In the genomic region with DNA sequence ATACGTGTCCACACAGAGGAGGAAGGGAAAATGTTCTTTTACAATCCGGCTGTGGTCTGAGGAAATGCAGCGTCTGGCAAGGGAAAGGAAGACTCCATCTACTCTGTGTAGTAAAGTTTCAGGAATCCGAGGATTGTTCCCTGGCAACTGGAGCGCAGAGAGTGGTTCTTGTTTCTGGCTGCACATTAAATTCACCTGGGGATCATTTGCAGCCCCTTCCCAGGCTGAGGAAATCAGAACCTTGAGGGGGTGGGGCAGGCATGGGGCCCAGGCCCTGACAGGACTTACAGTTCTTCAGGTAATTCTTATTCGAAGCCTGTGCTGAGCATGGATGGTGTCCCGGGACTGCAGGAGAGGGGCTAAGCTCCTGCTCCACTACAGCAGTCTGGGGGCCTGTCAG, we compare ENCODE assay signal across 15 mouse cellular contexts. TPM values are rescaled to one million over a fixed set of nuclear protein-coding genes. Genes with fewer than 3 reads are reported as not detected.
"Had no signal": no experiment of that assay in that cellular context is flagged by ENCODE, and none has a peak within 500 bp of the region (broad histone marks: within the 10 kb centered on the region; RNA-seq: fewer than 3 reads in every experiment).

No protein-coding gene starts in this region.

- H3K4me2 ChIP-seq: liver, embryonic 12.5 days; lung, embryonic 14.5 days; neural tube, embryonic 15.5 days had no signal

- H3K9ac ChIP-seq: liver, embryonic 12.5 days; lung, embryonic 14.5 days; neural tube, embryonic 15.5 days had no signal

- H3K27me3 ChIP-seq: liver, embryonic 12.5 days; neural tube, embryonic 15.5 days had no signal

- H3K9me3 ChIP-seq: liver, embryonic 12.5 days; midbrain, embryonic 10.5 days; neural tube, embryonic 15.5 days had no signal

- DNase-seq: kidney, adult 9 months; kidney, postnatal 36 days; left cerebral cortex, postnatal 4 days; lung, embryonic 14.5 days; lung, postnatal 10 days; lung, postnatal 4 days; midbrain, embryonic 14.5 days; right cerebral cortex, adult 18-20 months; right cerebral cortex, postnatal 25 days; thymus, postnatal 36 days had no signal

- H3K27ac ChIP-seq: kidney, postnatal 0 days; liver, embryonic 12.5 days; midbrain, embryonic 10.5 days; neural tube, embryonic 15.5 days had no signal

- H3K4me3 ChIP-seq: liver, embryonic 12.5 days; midbrain, embryonic 10.5 days; myocyte; neural tube, embryonic 15.5 days had no signal

- H3K36me3 ChIP-seq: liver, embryonic 12.5 days; midbrain, embryonic 10.5 days; neural tube, embryonic 15.5 days had no signal

- H3K4me1 ChIP-seq: liver, embryonic 12.5 days; midbrain, embryonic 10.5 days; neural tube, embryonic 15.5 days had no signal

- ATAC-seq: liver, embryonic 12.5 days had no signal

RNA-seq across cellular contexts. Expression of gene Wnt2, which starts 17.0 kb away (rescaled TPM):
- polyA plus RNA-seq: myocyte had no signal
